Mouse (Mus musculus): ENCODE measurements around the gene Kdr. TPM values are rescaled to one million over a fixed set of nuclear protein-coding genes. Genes with fewer than 3 reads are reported as not detected.

Gene Kdr
- polyA plus RNA-seq, 1 experiment from 2014 or later = 69.4 TPM

GRCm38 (mm10) chr5:75950866-75951265 is 27.4 kb downstream of the Kdr start:
- H3K4me1 ChIP-seq (replicated peaks; ENCODE audit: control insufficient read depth, insufficient read depth, low read length) = no peaks in the 10 kb centered on the region
- no peaks in the 10 kb centered on the region for H3K9me3 ChIP-seq (ENCODE audit: control insufficient read depth, low read length)
- no peak overlapping the region for H3K9ac ChIP-seq (ENCODE audit: low read length)
- ATAC-seq (ENCODE audit: low read depth) = no peak
- no peaks in the 10 kb centered on the region for H3K27me3 ChIP-seq (ENCODE audit: control insufficient read depth, insufficient read depth, low read depth, low read length)
- WGBS = 71% methylated on average over 2 of the region's 2 CpGs
- no peaks in the 10 kb centered on the region for H3K36me3 ChIP-seq (ENCODE audit: control insufficient read depth, insufficient read depth, low read length)
- H3K4me2 ChIP-seq (ENCODE audit: low read depth, low read length) = no peak overlapping the region
- no peak overlapping the region for H3K27ac ChIP-seq (ENCODE audit: low read length)
- H3K4me3 ChIP-seq (ENCODE audit: low read length) = no peak overlapping the region

DNA sequence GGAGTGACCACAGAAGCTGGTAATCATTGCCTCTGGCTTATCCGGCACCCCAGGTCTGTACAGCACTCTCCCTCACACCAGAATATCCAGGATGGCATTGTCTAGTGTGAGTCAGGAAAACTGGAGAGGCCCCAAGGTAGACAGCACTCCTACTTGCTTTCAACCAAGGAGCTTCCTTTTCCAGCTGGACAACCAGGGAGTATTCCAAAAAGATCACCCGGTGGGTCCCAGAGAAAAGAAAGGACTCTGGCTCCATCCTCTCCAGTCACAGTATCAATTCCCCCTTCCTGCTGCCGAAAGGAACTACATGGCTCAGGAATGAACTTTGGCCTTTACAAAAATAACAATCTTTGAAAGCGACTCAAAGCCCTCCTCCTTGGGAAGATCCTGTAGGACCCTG is 32.9 kb downstream of the Kdr start:
- WGBS = 49% methylated on average over 4 of the region's 4 CpGs
- no peaks in the 10 kb centered on the region for H3K27me3 ChIP-seq (ENCODE audit: control insufficient read depth, insufficient read depth, low read depth, low read length)
- H3K9ac ChIP-seq (ENCODE audit: low read length) = no peak overlapping the region
- no peak overlapping the region for H3K4me3 ChIP-seq (ENCODE audit: low read length)
- H3K4me2 ChIP-seq (ENCODE audit: low read depth, low read length) = no peak overlapping the region
- H3K27ac ChIP-seq (ENCODE audit: low read length) = peak overlapping the region; percentile 28; the same call in 1 of the 2 replicates
- no peak for ATAC-seq (ENCODE audit: low read depth)
- H3K4me1 ChIP-seq (replicated peaks; ENCODE audit: control insufficient read depth, insufficient read depth, low read length) = 0 out of 2 replicates have a peak, but pooled peaks cover 3% of the 10 kb centered on the region
- no peaks in the 10 kb centered on the region; the same call in 1 of the 2 replicates for H3K36me3 ChIP-seq (ENCODE audit: control insufficient read depth, insufficient read depth, low read length)
- H3K9me3 ChIP-seq (ENCODE audit: control insufficient read depth, low read length) = no peaks in the 10 kb centered on the region

DNA sequence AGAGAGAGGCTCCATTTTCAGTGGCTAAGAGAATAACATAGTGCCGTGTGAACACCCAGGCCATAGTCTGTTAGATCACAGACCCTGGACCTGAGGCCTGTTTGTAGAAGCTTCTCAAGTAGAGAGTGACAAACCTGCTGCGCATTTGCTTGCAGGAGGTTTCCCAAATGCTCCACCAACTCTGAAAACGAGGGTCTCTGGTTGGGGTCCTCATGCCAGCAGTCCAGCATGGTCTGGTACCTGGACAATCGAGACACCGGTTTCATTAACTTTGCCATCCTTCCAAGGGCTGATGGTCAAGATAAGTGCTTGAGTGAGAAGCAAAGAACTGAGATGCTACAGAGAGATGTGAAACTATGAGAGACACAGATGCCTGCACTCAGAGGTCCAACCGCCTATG is 35.0 kb downstream of the Kdr start:
- no peak for ATAC-seq (ENCODE audit: low read depth)
- Histone ChIP-seq H3K36me3 (ENCODE audit: control insufficient read depth, insufficient read depth, low read length) (no peaks in the 10 kb centered on the region; the same call in 1 of the 2 replicates), H3K27me3 (ENCODE audit: control insufficient read depth, insufficient read depth, low read depth, low read length) (no peaks in the 10 kb centered on the region), H3K9me3 (ENCODE audit: control insufficient read depth, low read length) (no peaks in the 10 kb centered on the region), H3K27ac (ENCODE audit: low read length) (peak overlapping the region; percentile 10; the same call in 1 of the 2 replicates), H3K9ac (ENCODE audit: low read length) (no peak overlapping the region), H3K4me2 (ENCODE audit: low read depth, low read length) (no peak overlapping the region), H3K4me3 (ENCODE audit: low read length) (no peak overlapping the region), H3K4me1 (replicated peaks; ENCODE audit: control insufficient read depth, insufficient read depth, low read length) (peaks cover 9% of the 10 kb centered on the region; the same call in 1 of the 2 replicates)
- WGBS = 91% methylated on average over 6 of the region's 6 CpGs

- no peaks in the 10 kb centered on the region for H3K27me3 ChIP-seq (ENCODE audit: control insufficient read depth, insufficient read depth, low read depth, low read length)
- no peak overlapping the region for H3K4me3 ChIP-seq (ENCODE audit: low read length)
- no peaks in the 10 kb centered on the region for H3K9me3 ChIP-seq (ENCODE audit: control insufficient read depth, low read length)
- 72% methylated on average over 11 of the region's 11 CpGs for WGBS
- H3K4me2 ChIP-seq (ENCODE audit: low read depth, low read length) = no peak overlapping the region
- H3K4me1 ChIP-seq (replicated peaks; ENCODE audit: control insufficient read depth, insufficient read depth, low read length) = peaks cover 9% of the 10 kb centered on the region; the same call in 1 of the 2 replicates
- H3K27ac ChIP-seq (ENCODE audit: low read length) = peak overlapping the region; percentile 66; the same call in 1 of the 2 replicates
- no peaks in the 10 kb centered on the region; the same call in 1 of the 2 replicates for H3K36me3 ChIP-seq (ENCODE audit: control insufficient read depth, insufficient read depth, low read length)
- ATAC-seq (ENCODE audit: low read depth) = peak; percentile 57
- H3K9ac ChIP-seq (ENCODE audit: low read length) = no peak overlapping the region
These were observed 36.3 kb downstream of the Kdr start for GRCm38 (mm10) chr5:75941775-75942580.

DNA sequence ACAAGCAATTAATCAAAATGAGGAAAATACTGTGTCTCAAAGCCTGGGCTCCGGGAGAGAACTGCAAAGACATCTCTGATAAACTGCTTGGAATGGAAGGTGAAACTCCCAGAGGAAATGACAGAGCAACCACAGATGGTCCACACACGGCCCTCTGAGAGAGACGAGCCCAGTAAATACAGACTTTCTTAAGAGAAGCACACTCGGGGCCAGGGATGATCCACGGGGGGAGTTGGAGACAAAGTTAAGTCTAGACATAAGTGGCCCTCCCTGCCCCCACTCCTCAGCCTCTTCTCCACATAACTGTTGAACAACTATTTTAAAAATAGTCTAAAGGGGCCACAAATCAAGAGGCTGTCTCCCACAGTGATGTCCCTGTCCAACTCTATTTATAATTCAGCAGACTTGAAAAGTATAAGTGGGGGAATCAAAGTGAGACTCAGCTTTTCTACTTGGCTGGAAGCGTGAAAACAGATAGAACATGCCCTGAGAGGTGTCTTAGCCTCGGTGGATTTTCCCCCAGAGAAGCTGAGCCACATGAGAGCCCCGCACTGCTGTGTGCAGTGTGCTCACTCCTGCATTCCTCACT is 39.0 kb downstream of the Kdr start:
- H3K27ac ChIP-seq (ENCODE audit: low read length) = peak overlapping the region; percentile 44
- H3K36me3 ChIP-seq (ENCODE audit: control insufficient read depth, insufficient read depth, low read length) = no peaks in the 10 kb centered on the region; the same call in 1 of the 2 replicates
- peaks cover 9% of the 10 kb centered on the region; the same call in 1 of the 2 replicates for H3K4me1 ChIP-seq (replicated peaks; ENCODE audit: control insufficient read depth, insufficient read depth, low read length)
- 27% methylated on average over 8 of the region's 8 CpGs for WGBS
- no peak overlapping the region for H3K4me3 ChIP-seq (ENCODE audit: low read length)
- H3K9ac ChIP-seq (ENCODE audit: low read length) = no peak overlapping the region
- no peak for ATAC-seq (ENCODE audit: low read depth)
- no peaks in the 10 kb centered on the region for H3K9me3 ChIP-seq (ENCODE audit: control insufficient read depth, low read length)
- no peak overlapping the region for H3K4me2 ChIP-seq (ENCODE audit: low read depth, low read length)
- H3K27me3 ChIP-seq (ENCODE audit: control insufficient read depth, insufficient read depth, low read depth, low read length) = no peaks in the 10 kb centered on the region

DNA sequence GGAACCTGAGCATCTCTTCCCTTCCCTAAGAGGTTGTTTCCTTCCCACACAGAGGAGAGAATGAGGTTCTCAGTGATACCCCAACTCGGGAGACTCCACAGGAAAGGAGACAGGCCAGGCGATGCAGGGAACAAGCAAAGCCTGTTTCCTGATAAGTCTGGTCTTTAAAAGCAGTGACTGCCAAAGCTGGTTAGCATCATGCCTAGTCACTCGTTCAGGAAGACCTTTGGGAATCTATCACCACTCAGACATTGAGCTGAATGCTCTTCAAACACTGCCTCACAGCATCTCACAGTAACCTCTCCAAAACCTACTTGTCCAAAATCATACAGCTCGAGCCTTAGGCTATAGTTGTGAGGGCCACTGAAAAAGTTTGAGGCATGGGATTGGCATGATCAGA is 40.2 kb downstream of the Kdr start:
- Histone ChIP-seq H3K4me3 (ENCODE audit: low read length) (no peak overlapping the region), H3K27ac (ENCODE audit: low read length) (no peak overlapping the region), H3K4me2 (ENCODE audit: low read depth, low read length) (no peak overlapping the region), H3K36me3 (ENCODE audit: control insufficient read depth, insufficient read depth, low read length) (no peaks in the 10 kb centered on the region; the same call in 1 of the 2 replicates), H3K4me1 (replicated peaks; ENCODE audit: control insufficient read depth, insufficient read depth, low read length) (peaks cover 9% of the 10 kb centered on the region; the same call in 1 of the 2 replicates), H3K9ac (ENCODE audit: low read length) (no peak overlapping the region), H3K9me3 (ENCODE audit: control insufficient read depth, low read length) (no peaks in the 10 kb centered on the region), H3K27me3 (ENCODE audit: control insufficient read depth, insufficient read depth, low read depth, low read length) (no peaks in the 10 kb centered on the region)
- 44% methylated on average over 4 of the region's 4 CpGs for WGBS
- ATAC-seq (ENCODE audit: low read depth) = no peak

GRCm38 (mm10) chr5:75936223-75936622 is 42.0 kb downstream of the Kdr start:
- no peak for ATAC-seq (ENCODE audit: low read depth)
- H3K27ac ChIP-seq (ENCODE audit: low read length) = peak overlapping the region; percentile 22
- peaks cover 16% of the 10 kb centered on the region; the same call in 1 of the 2 replicates for H3K4me1 ChIP-seq (replicated peaks; ENCODE audit: control insufficient read depth, insufficient read depth, low read length)
- H3K9ac ChIP-seq (ENCODE audit: low read length) = no peak overlapping the region
- 59% methylated on average over 6 of the region's 6 CpGs for WGBS
- H3K27me3 ChIP-seq (ENCODE audit: control insufficient read depth, insufficient read depth, low read depth, low read length) = no peaks in the 10 kb centered on the region
- no peak overlapping the region for H3K4me3 ChIP-seq (ENCODE audit: low read length)
- H3K4me2 ChIP-seq (ENCODE audit: low read depth, low read length) = no peak overlapping the region
- no peaks in the 10 kb centered on the region for H3K9me3 ChIP-seq (ENCODE audit: control insufficient read depth, low read length)
- H3K36me3 ChIP-seq (ENCODE audit: control insufficient read depth, insufficient read depth, low read length) = no peaks in the 10 kb centered on the region; the same call in 1 of the 2 replicates

- H3K4me3 ChIP-seq (ENCODE audit: low read length) = no peak overlapping the region
- WGBS = 55% methylated on average over 8 of the region's 8 CpGs
- ATAC-seq (ENCODE audit: low read depth) = no peak
- peak overlapping the region; percentile 12; the same call in 1 of the 2 replicates for H3K27ac ChIP-seq (ENCODE audit: low read length)
- H3K27me3 ChIP-seq (ENCODE audit: control insufficient read depth, insufficient read depth, low read depth, low read length) = no peaks in the 10 kb centered on the region
- peaks cover 13% of the 10 kb centered on the region; the same call in 1 of the 2 replicates for H3K4me1 ChIP-seq (replicated peaks; ENCODE audit: control insufficient read depth, insufficient read depth, low read length)
- no peak overlapping the region for H3K9ac ChIP-seq (ENCODE audit: low read length)
- no peak overlapping the region for H3K4me2 ChIP-seq (ENCODE audit: low read depth, low read length)
- no peaks in the 10 kb centered on the region; the same call in 1 of the 2 replicates for H3K36me3 ChIP-seq (ENCODE audit: control insufficient read depth, insufficient read depth, low read length)
- H3K9me3 ChIP-seq (ENCODE audit: control insufficient read depth, low read length) = no peaks in the 10 kb centered on the region
These were observed 43.0 kb downstream of the Kdr start for GRCm38 (mm10) chr5:75935225-75935624.

- Histone ChIP-seq H3K4me1 (replicated peaks; ENCODE audit: control insufficient read depth, insufficient read depth, low read length) (peaks cover 6% of the 10 kb centered on the region; the same call in 1 of the 2 replicates), H3K4me3 (ENCODE audit: low read length) (no peak overlapping the region), H3K9me3 (ENCODE audit: control insufficient read depth, low read length) (no peaks in the 10 kb centered on the region), H3K9ac (ENCODE audit: low read length) (no peak overlapping the region), H3K27me3 (ENCODE audit: control insufficient read depth, insufficient read depth, low read depth, low read length) (no peaks in the 10 kb centered on the region), H3K4me2 (ENCODE audit: low read depth, low read length) (no peak overlapping the region), H3K36me3 (ENCODE audit: control insufficient read depth, insufficient read depth, low read length) (no peaks in the 10 kb centered on the region; the same call in 1 of the 2 replicates), H3K27ac (ENCODE audit: low read length) (peak overlapping the region; percentile 60)
- WGBS = 77% methylated on average over 10 of the region's 10 CpGs
- ATAC-seq (ENCODE audit: low read depth) = peak; percentile 8; the same call in 1 of the 2 replicates
These were observed 44.1 kb downstream of the Kdr start for GRCm38 (mm10) chr5:75934201-75934600.

All from lung, embryonic 16.5 days (tissue).